Mouse (Mus musculus) limb, embryonic 14.5 days (tissue): Measurements from ENCODE around the gene Gsdma2. TPM values are rescaled to one million over a fixed set of nuclear protein-coding genes. Genes with fewer than 3 reads are reported as not detected.

Experiments used
- ATAC-seq: fragments of 200-750 bp; cut with Nextera tagmentation; 2 replicates; pipeline ENCODE4 v1.8.0; 2017; ENCODE audit warnings: low read depth, moderate number of reproducible peaks, moderate TSS enrichment; ENCODE audit not compliant: low FRiP score
- DNase-seq: peaks from one replicate; pipeline ENCODE4 v3.0.0-alpha.2; 2015; ENCODE audit warnings: low spot score
- H3K27ac ChIP-seq: fragments of 300-500 bp; sonication (generic); replicated peaks from 2 replicates; pipeline ENCODE4 v1.5.1; 2014; ENCODE audit warnings: low read depth, mild to moderate bottlenecking, low read length, moderate library complexity, mixed read lengths
- H3K27me3 ChIP-seq: fragments of 300-500 bp; sonication (generic); 2 replicates; pipeline ENCODE4 v1.6.1; 2014; ENCODE audit warnings: low read length, mixed read lengths; ENCODE audit not compliant: control insufficient read depth, insufficient read depth
- H3K36me3 ChIP-seq: fragments of 300-500 bp; sonication (generic); 2 replicates; pipeline ENCODE4 v1.6.1; 2014; ENCODE audit warnings: mild to moderate bottlenecking, low read length, moderate library complexity, mixed read lengths; ENCODE audit not compliant: control insufficient read depth, insufficient read depth
- H3K4me1 ChIP-seq: fragments of 300-500 bp; sonication (generic); 2 replicates; pipeline ENCODE4 v1.6.1; 2014; ENCODE audit warnings: antibody characterized with exemption, low read length, mixed read lengths; ENCODE audit not compliant: control insufficient read depth, insufficient read depth
- H3K4me2 ChIP-seq: fragments of 300-500 bp; sonication (generic); replicated peaks from 2 replicates; pipeline ENCODE4 v1.6.1; 2014; ENCODE audit warnings: low read depth, mild to moderate bottlenecking, low read length, moderate library complexity; ENCODE audit not compliant: severe bottlenecking
- H3K4me3 ChIP-seq: fragments of 300-500 bp; sonication (generic); replicated peaks from 2 replicates; pipeline ENCODE4 v1.5.1; 2014; ENCODE audit warnings: low read length
- H3K9ac ChIP-seq: fragments of 300-500 bp; sonication (generic); 2 replicates; pipeline ENCODE4 v1.6.1; 2014; ENCODE audit warnings: mild to moderate bottlenecking, low read depth, low read length, moderate library complexity; ENCODE audit not compliant: severe bottlenecking
- H3K9me3 ChIP-seq: fragments of 300-500 bp; sonication (generic); 2 replicates; pipeline ENCODE4 v1.6.1; 2016; ENCODE audit warnings: low read length; ENCODE audit not compliant: control insufficient read depth
- POLR2A ChIP-seq: fragments of 200-500 bp; IDR thresholded peaks from 2 replicates; pipeline ENCODE4 v1.8.0; 2012; ENCODE audit warnings: inconsistent platforms, mild to moderate bottlenecking, moderate library complexity, borderline replicate concordance; ENCODE audit not compliant: insufficient read depth, insufficient read length; ENCODE audit errors: extremely low read depth
- WGBS: fragments of 180-500 bp; shearing (Covaris S2); extraction: QIAGEN DNeasy Blood & Tissue Kit; methylation state at CpG from one replicate; pipeline ENCODE4 v1.1.7; 2014; 5-methylcytosine and 5-hydroxymethylcytosine counted together
- polyA plus RNA-seq, 2 experiments: library from polyadenylated mRNA; depleted of rRNA in 1 of 2; stranded (reverse) in 1 of 2; unstranded in 1 of 2; fragments of >200 nt; fragmentation: Nextera tagmentation in 1 of 2; extraction: Ambion mirVana in 1 of 2; gene quantifications; 2 replicates each; pipeline versions ENCODE4 v1.2.1 to v1.2.3; 2012 to 2014

The Gsdma2 gene
- polyA plus RNA-seq, 2 experiments: not detected

GRCm38 (mm10) chr11:98682811-98683210 lies 36.3 kb downstream of the Gsdma2 start:
- Histone ChIP-seq H3K36me3 (peaks cover 26% of the 10 kb centered on the region), H3K9ac (peak overlapping the region; percentile 97), H3K4me3 (peak overlapping the region; percentile 100), H3K4me2 (peak overlapping the region; percentile 73), H3K4me1 (peaks cover 8% of the 10 kb centered on the region), H3K27me3 (no peaks in the 10 kb centered on the region), H3K27ac (peak overlapping the region; percentile 58), H3K9me3 (no peaks in the 10 kb centered on the region)
- DNase-seq (no peak), ATAC-seq (no peak)
- 0% methylated on average over 18 of the region's 23 CpGs for whole genome bisulfite sequencing
- TF ChIP-seq POLR2A: no peak

DNA sequence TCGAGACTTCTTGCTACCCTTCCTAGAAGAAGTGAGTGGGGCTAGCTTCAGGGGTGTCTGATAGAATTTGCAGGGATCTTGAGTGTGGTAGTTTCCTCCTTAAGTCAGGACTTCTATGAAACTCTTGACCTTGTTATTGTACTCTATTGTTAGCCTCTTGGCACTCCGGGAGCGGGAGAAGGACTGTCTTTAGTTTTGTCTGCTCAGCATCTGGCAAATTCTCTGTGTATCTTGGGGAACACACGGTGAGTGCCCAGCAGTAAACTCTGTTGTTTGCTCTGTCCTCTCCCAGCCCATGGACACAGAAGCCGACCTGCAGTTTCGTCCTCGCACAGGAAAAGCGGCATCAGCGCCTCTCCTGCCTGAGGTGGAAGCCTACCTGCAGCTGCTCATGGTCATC lies 39.1 kb downstream of the Gsdma2 start:
- ATAC-seq (no peak), DNase-seq (no peak)
- Histone ChIP-seq H3K4me1 (peaks cover 8% of the 10 kb centered on the region), H3K4me2 (no peak overlapping the region), H3K36me3 (peaks cover 49% of the 10 kb centered on the region), H3K9ac (no peak overlapping the region), H3K27me3 (no peaks in the 10 kb centered on the region), H3K4me3 (no peak overlapping the region), H3K27ac (no peak overlapping the region), H3K9me3 (no peaks in the 10 kb centered on the region)
- 92% methylated on average over 9 of the region's 9 CpGs for whole genome bisulfite sequencing
- no peak for TF ChIP-seq POLR2A

DNA sequence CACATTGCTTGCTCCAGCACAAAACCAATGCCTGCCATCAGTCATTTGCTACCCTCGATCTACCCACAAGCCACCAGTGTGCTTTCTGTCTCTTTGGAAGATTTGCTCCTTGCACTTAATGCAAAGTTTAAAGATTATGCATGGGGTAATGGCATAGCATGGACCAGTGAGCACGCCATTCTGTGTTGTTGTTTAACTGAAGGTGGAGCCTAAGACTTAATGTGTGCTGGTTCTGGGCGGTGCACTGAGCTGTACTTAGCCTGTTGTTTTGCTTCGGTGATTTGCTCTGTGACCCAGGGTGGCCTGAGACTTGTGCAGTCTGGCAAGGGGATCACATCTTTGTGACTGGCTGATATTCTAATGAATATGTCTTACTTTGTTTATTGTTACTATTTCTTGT lies 40.4 kb downstream of the Gsdma2 start:
- Histone ChIP-seq H3K9ac (no peak overlapping the region), H3K9me3 (no peaks in the 10 kb centered on the region), H3K27me3 (no peaks in the 10 kb centered on the region), H3K27ac (no peak overlapping the region), H3K4me1 (peaks cover 6% of the 10 kb centered on the region), H3K4me3 (no peak overlapping the region), H3K4me2 (no peak overlapping the region), H3K36me3 (peaks cover 62% of the 10 kb centered on the region)
- WGBS: 93% methylated on average over 4 of the region's 4 CpGs
- no peak for DNase-seq
- no peak for TF ChIP-seq POLR2A
- no peak for ATAC-seq

DNA sequence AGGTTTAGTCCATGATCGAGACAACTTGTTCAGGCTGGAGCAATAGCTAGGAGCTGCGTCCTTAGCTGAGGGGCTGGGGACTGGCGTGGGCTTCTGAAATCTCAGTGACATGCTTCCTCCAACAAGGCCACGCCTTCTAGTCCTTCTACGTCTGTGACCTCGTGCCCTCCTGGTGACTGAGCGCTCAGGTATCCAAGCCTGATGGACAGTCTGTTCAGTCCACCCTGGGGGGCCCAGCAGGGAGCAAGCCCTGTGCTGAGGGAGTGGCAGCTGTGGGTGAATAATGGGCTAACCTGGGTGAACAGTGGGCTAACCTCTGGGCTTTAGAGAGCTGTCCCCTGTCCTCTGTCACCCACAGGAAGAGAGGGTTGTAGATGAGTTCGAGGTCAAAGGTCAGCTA lies 41.5 kb downstream of the Gsdma2 start:
- WGBS: 89% methylated on average over 8 of the region's 8 CpGs
- no peak overlapping the region for H3K4me2 ChIP-seq
- no peak overlapping the region for H3K4me3 ChIP-seq
- H3K27ac ChIP-seq: no peak overlapping the region
- 0 out of 2 replicates have a peak, but pooled peaks have one; percentile 4 for ATAC-seq
- TF ChIP-seq POLR2A: no peak
- no peak overlapping the region for H3K9ac ChIP-seq
- no peaks in the 10 kb centered on the region for H3K9me3 ChIP-seq
- peaks cover 73% of the 10 kb centered on the region for H3K36me3 ChIP-seq
- peaks cover 6% of the 10 kb centered on the region for H3K4me1 ChIP-seq
- no peak for DNase-seq
- no peaks in the 10 kb centered on the region for H3K27me3 ChIP-seq

GRCm38 (mm10) chr11:98693201-98693600 lies 46.6 kb downstream of the Gsdma2 start:
- Histone ChIP-seq H3K9ac (no peak overlapping the region), H3K4me1 (no peaks in the 10 kb centered on the region), H3K4me2 (no peak overlapping the region), H3K27me3 (no peaks in the 10 kb centered on the region), H3K9me3 (no peaks in the 10 kb centered on the region), H3K4me3 (no peak overlapping the region), H3K27ac (no peak overlapping the region), H3K36me3 (peaks cover 81% of the 10 kb centered on the region)
- 74% methylated on average over 13 of the region's 13 CpGs for WGBS
- no peak for TF ChIP-seq POLR2A
- ATAC-seq: no peak
- DNase-seq: no peak

- no peaks in the 10 kb centered on the region for H3K4me1 ChIP-seq
- DNase-seq (no peak), ATAC-seq (no peak)
- no peak overlapping the region for H3K4me2 ChIP-seq
- peaks cover 78% of the 10 kb centered on the region for H3K36me3 ChIP-seq
- H3K9me3 ChIP-seq: no peaks in the 10 kb centered on the region
- H3K9ac ChIP-seq: no peak overlapping the region
- no peak for TF ChIP-seq POLR2A
- H3K4me3 ChIP-seq: no peak overlapping the region
- H3K27ac ChIP-seq: no peak overlapping the region
- 93% methylated on average over 9 of the region's 9 CpGs for WGBS
- H3K27me3 ChIP-seq: no peaks in the 10 kb centered on the region
These were observed 47.2 kb downstream of the Gsdma2 start for GRCm38 (mm10) chr11:98693746-98694145.
